Mouse (Mus musculus) olfactory bulb, adult 2 months (tissue): ENCODE results near the gene Slc20a1.

Experiments used
- CTCF ChIP-seq: fragments of 200-500 bp; IDR thresholded peaks from 2 replicates; pipeline ENCODE4 v1.5.1; 2012; ENCODE audit warnings: low read depth, mild to moderate bottlenecking, low read length, moderate library complexity; ENCODE audit not compliant: insufficient read depth
- POLR2A ChIP-seq: fragments of 200-500 bp; IDR thresholded peaks from 2 replicates; pipeline ENCODE4 v1.6.1; 2012; ENCODE audit warnings: mild to moderate bottlenecking, low read depth, low read length, moderate library complexity; ENCODE audit not compliant: insufficient read depth

DNA sequence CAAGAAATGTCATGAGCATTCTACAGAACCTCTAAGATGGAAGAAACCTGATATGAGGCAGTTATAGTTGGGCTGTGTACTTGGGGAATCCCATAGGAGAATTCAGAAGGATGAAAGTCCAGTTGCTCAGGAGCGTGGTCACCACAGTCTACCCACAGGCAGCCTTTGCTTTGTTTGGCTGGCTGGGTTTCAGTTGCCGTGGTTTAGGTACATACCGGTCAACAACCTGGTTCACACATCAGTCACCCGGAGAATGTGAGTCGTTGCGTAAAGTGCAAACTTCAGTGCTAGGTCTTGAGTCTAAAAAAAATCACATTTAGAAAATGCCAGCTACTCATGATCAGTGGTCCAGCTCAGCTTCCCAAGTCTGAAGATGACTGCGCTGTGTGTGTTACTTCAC is 14.0 kb downstream of the Slc20a1 start:
- TF ChIP-seq CTCF = no peak
- TF ChIP-seq POLR2A = no peak
